Mouse (Mus musculus) thymus, adult 2 months (tissue): ENCODE results near the gene Map7.

Source experiments
- CTCF ChIP-seq: fragments of 200-500 bp; IDR thresholded peaks from 2 replicates; pipeline ENCODE4 v1.5.1; 2012; ENCODE audit warnings: mild to moderate bottlenecking, control low read depth, low read length, moderate library complexity, borderline replicate concordance; ENCODE audit not compliant: control insufficient read depth, poor library complexity, insufficient read depth; ENCODE audit errors: extremely low read depth
- POLR2A ChIP-seq: fragments of 200-500 bp; IDR thresholded peaks from 2 replicates; pipeline ENCODE4 v1.6.1; 2012; ENCODE audit warnings: mild to moderate bottlenecking, low read length, control low read depth, moderate library complexity; ENCODE audit not compliant: control insufficient read depth, poor library complexity, insufficient read depth; ENCODE audit errors: extremely low read depth

- TF ChIP-seq POLR2A (no peak), CTCF (no peak)
Observed at GRCm38 (mm10) chr10:20240858-20241257, 92.6 kb downstream of the Map7 start.
